Mouse (Mus musculus) E14TG2a.4 (cell line): ENCODE data around the gene Abr.

Experiments used
- CTCF ChIP-seq: conservative IDR thresholded peaks from 2 replicates; pipeline ENCODE4 v1.5.1; 2014; ENCODE audit warnings: low read length
- POU5F1 ChIP-seq: IDR thresholded peaks from 2 replicates; pipeline ENCODE4 v1.6.1; 2014; ENCODE audit warnings: low read length, borderline replicate concordance

DNA sequence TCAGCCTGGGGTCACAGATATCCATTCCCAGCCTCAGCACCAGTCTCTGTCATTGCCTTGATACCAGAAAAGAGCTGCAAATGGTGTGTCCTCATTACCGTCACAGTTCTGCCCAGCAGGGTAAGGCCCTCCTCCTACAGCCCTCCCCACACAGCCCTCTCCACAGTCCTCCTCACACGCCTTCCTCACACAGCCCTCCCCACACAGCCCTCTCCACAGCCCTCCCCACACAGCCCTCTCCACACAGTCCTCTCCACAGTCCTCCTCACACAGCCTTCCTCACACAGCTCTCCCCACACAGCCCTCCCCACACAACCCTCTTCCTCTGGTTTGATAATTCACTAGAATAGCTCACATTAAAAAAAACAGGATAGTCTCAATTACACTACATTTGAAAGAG lies 7.9 kb upstream of the Abr start:
- TF ChIP-seq CTCF = no peak
- no peak for TF ChIP-seq POU5F1
